Mouse (Mus musculus): ENCODE measurements around the gene Disc1. TPM values are rescaled to one million over a fixed set of nuclear protein-coding genes. Genes with fewer than 3 reads are reported as not detected.
A peak's percentile ranks its signal among the peaks of the same experiment; 100 is the strongest.

Disc1 gene
- total and polyA plus RNA-seq, 3 experiments = not detected

DNA sequence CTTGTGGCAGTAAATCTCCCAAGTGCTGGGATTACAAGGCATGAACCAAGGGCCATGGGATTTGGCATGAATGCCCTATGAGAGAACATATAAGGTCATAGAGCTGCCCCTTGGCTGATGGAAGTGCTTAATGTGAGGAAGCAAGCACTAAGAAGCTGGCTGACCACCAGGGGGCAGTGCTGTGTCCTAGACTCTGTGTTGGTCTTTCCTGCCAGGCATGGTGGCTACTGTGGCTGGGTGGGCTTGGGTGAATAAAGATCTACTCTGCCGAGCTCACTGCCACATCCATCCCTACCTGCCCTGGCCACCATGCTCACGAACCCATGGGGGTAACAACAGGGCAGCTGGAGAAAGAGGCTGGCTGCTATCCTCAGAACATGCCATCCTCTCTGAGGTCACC, 2.0 kb upstream of the Disc1 start:
- Histone ChIP-seq H3K27me3 (replicated peaks) (peaks cover 22% of the 10 kb centered on the region), H3K79me2 (replicated peaks; ENCODE audit: control insufficient read depth, extremely low read depth, insufficient read depth, poor library complexity, severe bottlenecking) (no peaks in the 10 kb centered on the region), H3K9me3 (replicated peaks; ENCODE audit: low read length) (peaks cover 12% of the 10 kb centered on the region), H3K9ac (ENCODE audit: insufficient read depth, low read depth) (no peak overlapping the region), H3K4me1 (ENCODE audit: control insufficient read depth in 1 of 2, insufficient read depth in 2 of 2) (no peaks in the 10 kb centered on the region; a peak in 1 of 4 replicates), H3K36me3 (replicated peaks in 1 of 2; ENCODE audit: control insufficient read depth in 1 of 2, insufficient read depth in 1 of 2, low read length in 1 of 2) (no peaks in the 10 kb centered on the region), H3K27ac (ENCODE audit: insufficient read depth, low read depth) (no peak overlapping the region), H3K4me3 (replicated peaks in 1 of 3; ENCODE audit: low read depth in 2 of 3, low read length in 2 of 3, poor library complexity in 1 of 3) (no peak overlapping the region), H3K4me2 (ENCODE audit: insufficient read depth, low read depth, poor library complexity, severe bottlenecking) (no peak overlapping the region)
- dilution Hi-C loops (cut with MboI; ENCODE audit: extremely low pct_ligation_motif_present, extremely low pct_unique_long_range_greater_than_20kb, low sequenced_read_pairs) = no loop called here
- TF ChIP-seq RCOR1 (conservative IDR thresholded peaks at IDR 0.05; ENCODE audit: low read depth, low read length) (no peak), SMC3 (IDR thresholded peaks at IDR 0.05; ENCODE audit: low read depth, low read length) (peak; percentile 25; the same call in 1 of the 2 replicates), CTCF (conservative IDR thresholded peaks at IDR 0.05 in 1 of 2, IDR thresholded peaks at IDR 0.05 in 1 of 2; ENCODE audit: low read depth in 2 of 2, low read length in 2 of 2) (peak; percentile 65 to 72)
- DNase-seq (ENCODE audit: extremely low read depth) = peak; percentile 47
- in situ Hi-C loops (cut with MboI; ENCODE audit: low pct_ligation_motif_present, low pct_unique_long_range_greater_than_20kb, low sequenced_read_pairs) = loop anchor here (25.0 kb wide), 1 partner anchor 110 kb away; no protein-coding TSS in a partner anchor

DNA sequence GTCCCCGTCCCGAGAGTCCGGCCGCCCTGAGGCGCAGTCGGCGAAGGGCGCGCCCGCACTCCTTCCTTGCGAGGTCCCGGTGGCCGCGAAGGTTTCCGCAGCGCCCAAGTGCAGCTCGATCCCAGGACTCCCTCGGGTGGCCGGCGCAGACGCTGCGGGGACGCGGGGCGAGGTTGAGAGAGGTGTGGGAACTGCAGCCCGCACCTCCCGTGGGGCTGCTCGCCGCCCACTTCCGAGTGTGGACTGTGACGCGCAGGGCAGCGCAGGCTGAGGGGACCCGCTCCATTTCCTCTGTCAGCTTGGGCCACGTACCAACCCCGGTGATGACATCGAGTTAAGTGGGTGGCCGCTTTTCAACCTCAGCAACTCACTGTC, 428 bp downstream of the Disc1 start:
- Histone ChIP-seq H3K4me3 (replicated peaks in 1 of 3; ENCODE audit: low read depth in 2 of 3, low read length in 2 of 3, poor library complexity in 1 of 3) (no peak overlapping the region), H3K4me1 (ENCODE audit: control insufficient read depth in 1 of 2, insufficient read depth in 2 of 2) (no peaks in the 10 kb centered on the region; a peak in 1 of 4 replicates), H3K9me3 (replicated peaks; ENCODE audit: low read length) (peaks cover 12% of the 10 kb centered on the region), H3K9ac (ENCODE audit: insufficient read depth, low read depth) (no peak overlapping the region), H3K27me3 (replicated peaks) (peaks cover 22% of the 10 kb centered on the region), H3K36me3 (replicated peaks in 1 of 2; ENCODE audit: control insufficient read depth in 1 of 2, insufficient read depth in 1 of 2, low read length in 1 of 2) (no peaks in the 10 kb centered on the region), H3K4me2 (ENCODE audit: insufficient read depth, low read depth, poor library complexity, severe bottlenecking) (no peak overlapping the region), H3K27ac (ENCODE audit: insufficient read depth, low read depth) (no peak overlapping the region), H3K79me2 (replicated peaks; ENCODE audit: control insufficient read depth, extremely low read depth, insufficient read depth, poor library complexity, severe bottlenecking) (no peaks in the 10 kb centered on the region)
- TF ChIP-seq MYC (IDR thresholded peaks at IDR 0.05; ENCODE audit: low read depth, low read length) = no peak
- dilution Hi-C loops (cut with MboI; ENCODE audit: extremely low pct_ligation_motif_present, extremely low pct_unique_long_range_greater_than_20kb, low sequenced_read_pairs) = no loop called here
- DNase-seq (ENCODE audit: extremely low read depth) = no peak
- in situ Hi-C loops (cut with MboI; ENCODE audit: low pct_ligation_motif_present, low pct_unique_long_range_greater_than_20kb, low sequenced_read_pairs) = loop anchor here (25.0 kb wide), 1 partner anchor 108 kb away; no protein-coding TSS in a partner anchor

DNA sequence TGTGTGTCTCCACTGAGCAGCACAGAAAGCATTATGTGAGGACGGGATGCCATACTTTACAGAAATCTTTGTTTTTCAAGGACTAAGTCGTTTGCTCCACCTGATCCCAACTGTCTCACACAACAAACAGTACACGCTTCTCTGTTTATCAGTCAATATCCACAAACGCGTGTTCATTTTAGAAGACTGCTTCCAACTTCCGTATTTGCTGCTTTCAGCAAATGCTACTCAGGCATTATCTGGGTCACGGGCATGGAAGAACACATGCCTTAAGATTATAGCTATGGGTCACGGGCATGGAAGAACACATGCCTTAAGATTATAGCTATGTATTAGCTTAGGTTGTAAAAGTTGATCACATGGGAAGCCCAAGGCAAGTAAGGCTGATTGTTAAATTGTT, 6.9 kb downstream of the Disc1 start:
- Histone ChIP-seq H3K36me3 (replicated peaks in 1 of 2; ENCODE audit: control insufficient read depth in 1 of 2, insufficient read depth in 1 of 2, low read length in 1 of 2) (no peaks in the 10 kb centered on the region), H3K9me3 (replicated peaks; ENCODE audit: low read length) (no peaks in the 10 kb centered on the region), H3K27ac (ENCODE audit: insufficient read depth, low read depth) (no peak overlapping the region), H3K4me2 (ENCODE audit: insufficient read depth, low read depth, poor library complexity, severe bottlenecking) (no peak overlapping the region), H3K79me2 (replicated peaks; ENCODE audit: control insufficient read depth, extremely low read depth, insufficient read depth, poor library complexity, severe bottlenecking) (no peaks in the 10 kb centered on the region), H3K9ac (ENCODE audit: insufficient read depth, low read depth) (no peak overlapping the region), H3K4me1 (ENCODE audit: control insufficient read depth in 1 of 2, insufficient read depth in 2 of 2) (no peaks in the 10 kb centered on the region), H3K4me3 (replicated peaks in 1 of 3; ENCODE audit: low read depth in 2 of 3, low read length in 2 of 3, poor library complexity in 1 of 3) (no peak overlapping the region), H3K27me3 (replicated peaks) (no peaks in the 10 kb centered on the region)
- TF ChIP-seq ZNF384 (IDR thresholded peaks at IDR 0.05; ENCODE audit: low read depth, low read length) = no peak
- TF ChIP-seq CHD1 (IDR thresholded peaks at IDR 0.05; ENCODE audit: low read depth, low read length) = no peak
- TF ChIP-seq RCOR1 (conservative IDR thresholded peaks at IDR 0.05; ENCODE audit: low read depth, low read length) = no peak
- TF ChIP-seq NRF1 (IDR thresholded peaks at IDR 0.05; ENCODE audit: low read depth, low read length) = no peak
- TF ChIP-seq HCFC1 (IDR thresholded peaks at IDR 0.05; ENCODE audit: low read depth, low read length) = no peak
- no peak for TF ChIP-seq SIN3A (IDR thresholded peaks at IDR 0.05; ENCODE audit: low read length)
- no peak for TF ChIP-seq ZKSCAN1 (IDR thresholded peaks at IDR 0.05; ENCODE audit: borderline replicate concordance, low read depth, low read length)
- no peak for TF ChIP-seq MYC (IDR thresholded peaks at IDR 0.05; ENCODE audit: low read depth, low read length)
- no peak for TF ChIP-seq SMC3 (IDR thresholded peaks at IDR 0.05; ENCODE audit: low read depth, low read length)
- TF ChIP-seq JUN (IDR thresholded peaks at IDR 0.05; ENCODE audit: insufficient read depth, low read depth, low read length) = no peak
- TF ChIP-seq BHLHE40 (IDR thresholded peaks at IDR 0.05; ENCODE audit: low read depth, low read length) = no peak
- no peak for TF ChIP-seq USF2 (conservative IDR thresholded peaks at IDR 0.05; ENCODE audit: low read depth, low read length)
- no peak for TF ChIP-seq POLR2AphosphoS2 (IDR thresholded peaks at IDR 0.05; ENCODE audit: low read depth, low read length)
- dilution Hi-C loops (cut with MboI; ENCODE audit: extremely low pct_ligation_motif_present, extremely low pct_unique_long_range_greater_than_20kb, low sequenced_read_pairs) (no loop called here), in situ Hi-C loops (cut with MboI; ENCODE audit: low pct_ligation_motif_present, low pct_unique_long_range_greater_than_20kb, low sequenced_read_pairs) (loop anchor here (25.0 kb wide), 1 partner anchor 101 kb away; no protein-coding TSS in a partner anchor)
- DNase-seq (ENCODE audit: extremely low read depth) = no peak
